Mouse (Mus musculus) embryonic facial prominence, embryonic 13.5 days (tissue): ENCODE results near the gene Hoxd12. TPM values are rescaled to one million over a fixed set of nuclear protein-coding genes. Genes with fewer than 3 reads are reported as not detected.

Experiments
- ATAC-seq: fragments of 200-750 bp; cut with Nextera tagmentation; 2 replicates; pipeline ENCODE4 v1.8.0; 2017; ENCODE audit warnings: low read depth; ENCODE audit not compliant: insufficient number of reproducible peaks, insufficient read depth, low FRiP score, low TSS enrichment
- H3K27ac ChIP-seq: fragments of 300-500 bp; sonication (generic); 2 replicates; pipeline ENCODE4 v1.5.1; 2015; ENCODE audit warnings: moderate library complexity, mild to moderate bottlenecking, inconsistent platforms
- H3K27me3 ChIP-seq: fragments of 300-500 bp; sonication (generic); 2 replicates; pipeline ENCODE4 v1.6.1; 2015; ENCODE audit warnings: mild to moderate bottlenecking, inconsistent platforms
- H3K36me3 ChIP-seq: fragments of 300-500 bp; sonication (generic); 2 replicates; pipeline ENCODE4 v1.6.1; 2015; ENCODE audit warnings: mild to moderate bottlenecking, inconsistent platforms
- H3K4me1 ChIP-seq: fragments of 300-500 bp; sonication (generic); 2 replicates; pipeline ENCODE4 v1.6.1; 2015; ENCODE audit warnings: inconsistent platforms
- H3K4me2 ChIP-seq: fragments of 300-500 bp; sonication (generic); 2 replicates; pipeline ENCODE4 v1.6.1; 2015; ENCODE audit warnings: moderate library complexity, mild to moderate bottlenecking, inconsistent platforms
- H3K4me3 ChIP-seq: fragments of 300-500 bp; sonication (generic); 2 replicates; pipeline ENCODE4 v1.5.1; 2015; ENCODE audit warnings: mild to moderate bottlenecking, inconsistent platforms
- H3K9ac ChIP-seq: fragments of 300-500 bp; sonication (generic); 2 replicates; pipeline ENCODE4 v1.6.1; 2015; ENCODE audit warnings: mild to moderate bottlenecking, inconsistent platforms
- H3K9me3 ChIP-seq: fragments of 300-500 bp; sonication (generic); 2 replicates; pipeline ENCODE4 v1.6.1; 2016; ENCODE audit warnings: inconsistent platforms
- WGBS: fragments of 180-500 bp; shearing (Covaris S2); methylation state at CpG from one replicate; pipeline ENCODE4 v1.1.7; 2015; ENCODE audit warnings: mixed read lengths; 5-methylcytosine and 5-hydroxymethylcytosine counted together
- polyA plus RNA-seq: library from polyadenylated mRNA; unstranded; fragments of >200 nt; fragmentation: Nextera tagmentation; extraction: Ambion mirVana; gene quantifications from 2 replicates; pipeline ENCODE4 v1.2.1, GENCODE M21; 2015

Gene Hoxd12
- polyA plus RNA-seq, 1 experiment from 2014 or later: not detected

DNA sequence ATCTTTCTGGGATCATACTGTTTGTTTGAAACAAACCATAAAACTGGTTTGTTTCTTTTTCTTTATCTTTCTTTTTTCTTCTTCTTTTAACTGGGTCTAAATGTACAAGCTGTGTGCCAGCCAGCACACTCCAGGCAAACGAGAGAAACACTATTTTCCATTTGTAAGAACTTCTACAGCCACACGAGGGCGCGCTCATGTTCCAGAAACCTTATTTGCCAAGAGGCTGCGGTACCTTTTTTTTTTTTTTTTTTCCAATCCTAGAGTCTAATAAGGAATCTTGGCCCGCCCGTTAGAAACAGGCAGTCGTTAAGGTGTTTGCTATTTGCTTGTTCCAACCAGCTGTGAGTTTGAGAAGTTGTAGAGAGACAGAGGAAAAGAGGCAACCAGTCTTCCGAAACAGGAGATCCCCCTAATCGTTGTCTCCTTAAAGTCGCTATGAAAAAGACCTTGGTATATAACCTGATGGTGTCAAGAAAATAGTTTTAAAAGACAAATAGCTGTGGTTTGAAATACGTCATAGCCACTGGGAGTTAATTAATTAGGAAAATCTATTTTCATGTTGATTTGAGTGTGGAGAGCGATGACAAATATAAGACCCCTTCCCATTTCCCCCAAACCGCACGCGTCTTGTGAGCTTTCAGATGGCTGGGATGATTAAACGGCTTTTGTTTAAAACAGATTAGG lies 11.6 kb downstream of the Hoxd12 start:
- WGBS: 4% methylated on average over 17 of the region's 17 CpGs
- peaks cover 94% of the 10 kb centered on the region for H3K27me3 ChIP-seq
- no peak overlapping the region for H3K4me3 ChIP-seq
- H3K27ac ChIP-seq: no peak overlapping the region
- no peaks in the 10 kb centered on the region for H3K9me3 ChIP-seq
- no peak overlapping the region for H3K4me2 ChIP-seq
- no peaks in the 10 kb centered on the region for H3K36me3 ChIP-seq
- peaks cover 15% of the 10 kb centered on the region for H3K4me1 ChIP-seq
- no peak overlapping the region for H3K9ac ChIP-seq
- no peak for ATAC-seq

- Histone ChIP-seq H3K9me3 (no peaks in the 10 kb centered on the region), H3K36me3 (no peaks in the 10 kb centered on the region), H3K9ac (no peak overlapping the region), H3K27me3 (peaks cover 94% of the 10 kb centered on the region), H3K4me1 (peaks cover 9% of the 10 kb centered on the region), H3K4me3 (no peak overlapping the region), H3K27ac (no peak overlapping the region), H3K4me2 (no peak overlapping the region)
- under 1% methylated on average over 27 of the region's 27 CpGs for WGBS
- ATAC-seq: no peak
Observed at GRCm38 (mm10) chr2:74686988-74687697, 12.3 kb downstream of the Hoxd12 start.

- no peak for ATAC-seq
- Histone ChIP-seq H3K27ac (no peak overlapping the region), H3K9me3 (no peaks in the 10 kb centered on the region), H3K9ac (no peak overlapping the region), H3K4me2 (no peak overlapping the region), H3K4me1 (peaks cover 2% of the 10 kb centered on the region), H3K4me3 (no peak overlapping the region), H3K36me3 (no peaks in the 10 kb centered on the region), H3K27me3 (peaks cover 94% of the 10 kb centered on the region)
- under 1% methylated on average over 31 of the region's 31 CpGs for WGBS
Observed at GRCm38 (mm10) chr2:74687698-74688555, 13.1 kb downstream of the Hoxd12 start.

DNA sequence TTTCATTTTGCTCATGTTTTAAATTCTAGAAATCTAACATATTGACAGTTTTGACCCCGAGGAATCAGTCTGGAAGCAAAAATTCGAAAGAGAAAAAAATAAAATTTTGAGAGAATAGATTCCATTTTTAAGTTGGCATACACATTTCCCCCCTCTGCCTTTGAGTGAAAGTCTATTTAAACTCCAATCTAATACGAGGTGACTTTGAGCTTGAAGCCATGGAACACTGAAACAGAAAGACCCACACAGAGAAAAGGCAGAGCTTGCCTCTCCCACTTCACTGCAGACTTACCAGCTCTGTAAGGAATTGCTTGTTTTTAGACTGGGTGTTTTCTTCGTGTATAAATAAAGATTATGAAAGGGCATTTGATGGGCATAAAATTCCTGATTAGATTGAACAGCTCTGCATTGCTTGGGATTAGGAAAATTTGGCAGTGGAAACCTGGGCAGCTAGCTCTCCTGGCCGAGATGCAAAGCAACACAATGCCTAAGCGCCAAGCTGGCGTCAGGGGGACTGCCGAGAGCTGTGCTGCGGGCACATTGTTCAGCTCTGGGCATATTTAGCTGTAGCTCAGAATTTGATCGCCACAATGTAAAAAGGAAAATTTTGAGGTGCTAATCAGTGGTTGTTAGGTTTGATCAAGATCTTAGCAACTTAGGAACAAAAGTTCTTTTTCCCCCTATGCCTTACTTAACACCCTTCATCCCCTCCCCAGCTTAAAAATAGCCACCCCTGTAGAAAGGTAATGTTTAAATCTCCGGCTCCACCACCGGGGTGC lies 14.2 kb downstream of the Hoxd12 start:
- Histone ChIP-seq H3K4me1 (no peaks in the 10 kb centered on the region; the same call in 1 of the 2 replicates), H3K36me3 (no peaks in the 10 kb centered on the region), H3K27ac (no peak overlapping the region), H3K4me2 (no peak overlapping the region), H3K9ac (no peak overlapping the region), H3K9me3 (no peaks in the 10 kb centered on the region), H3K27me3 (peaks cover 94% of the 10 kb centered on the region), H3K4me3 (no peak overlapping the region)
- no peak for ATAC-seq
- 4% methylated on average over 12 of the region's 12 CpGs for WGBS

DNA sequence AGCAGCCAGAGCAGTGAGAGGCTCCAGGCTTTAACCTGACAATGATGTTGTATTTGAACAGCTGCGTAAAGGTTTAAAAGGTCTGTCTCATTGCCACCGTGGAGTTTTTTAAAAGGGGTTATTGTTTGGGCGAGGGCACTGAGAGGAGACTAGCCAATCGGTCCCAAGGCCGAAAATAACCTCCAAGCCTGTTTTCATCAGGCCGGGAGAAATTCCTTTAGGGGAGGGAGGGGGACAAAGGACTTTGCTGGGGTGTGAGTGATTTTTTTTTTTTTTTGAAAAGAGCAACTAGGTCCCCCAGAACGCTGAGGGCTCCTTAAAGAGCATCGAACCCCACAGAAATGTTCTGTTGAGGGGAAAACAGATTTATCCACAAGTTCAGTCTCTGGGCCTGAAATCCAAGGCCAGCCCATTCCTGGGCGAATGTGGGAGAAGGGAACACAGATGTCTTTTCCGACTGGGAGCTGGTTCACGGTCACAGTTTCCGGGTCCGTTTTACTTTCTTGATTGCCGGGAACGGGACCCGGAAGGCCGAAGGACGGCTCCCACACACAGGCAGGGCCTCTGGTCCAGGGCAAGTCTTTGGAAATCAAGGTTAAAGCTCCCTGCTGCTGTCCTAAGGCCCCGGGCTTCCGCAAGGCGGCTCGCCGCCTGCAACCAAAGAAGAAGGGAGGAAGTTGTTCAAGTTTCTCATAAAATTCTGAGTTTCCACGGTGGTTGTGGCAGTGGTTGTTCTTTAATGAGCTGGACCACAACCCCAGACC lies 14.9 kb downstream of the Hoxd12 start:
- no peak overlapping the region for H3K4me2 ChIP-seq
- peaks cover 94% of the 10 kb centered on the region for H3K27me3 ChIP-seq
- no peaks in the 10 kb centered on the region; the same call in 1 of the 2 replicates for H3K4me1 ChIP-seq
- under 1% methylated on average over 24 of the region's 24 CpGs for WGBS
- no peaks in the 10 kb centered on the region for H3K36me3 ChIP-seq
- no peak overlapping the region for H3K9ac ChIP-seq
- no peaks in the 10 kb centered on the region for H3K9me3 ChIP-seq
- ATAC-seq: no peak
- H3K27ac ChIP-seq: no peak overlapping the region
- no peak overlapping the region for H3K4me3 ChIP-seq

DNA sequence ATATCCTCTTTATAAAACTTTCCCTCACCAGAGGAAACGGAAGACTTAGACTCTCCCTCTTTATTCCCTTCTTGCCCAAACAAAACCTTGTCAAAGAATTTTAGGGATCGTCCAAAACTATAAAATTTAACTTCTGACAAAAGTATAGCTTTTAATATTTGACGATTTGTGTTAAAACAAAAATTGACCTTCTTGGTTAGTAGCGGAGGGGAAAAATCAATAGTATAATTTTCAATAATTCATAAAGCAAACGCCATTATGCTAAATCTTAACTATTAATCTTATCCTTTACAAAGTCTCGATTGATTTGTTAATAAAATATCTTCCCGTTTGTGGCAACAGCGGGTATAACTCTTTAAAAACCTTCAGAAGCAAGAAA lies 15.5 kb downstream of the Hoxd12 start:
- H3K4me1 ChIP-seq: no peaks in the 10 kb centered on the region; the same call in 1 of the 2 replicates
- H3K9ac ChIP-seq: no peak overlapping the region
- ATAC-seq: no peak
- H3K36me3 ChIP-seq: no peaks in the 10 kb centered on the region
- WGBS: 9% methylated on average over 8 of the region's 8 CpGs
- no peaks in the 10 kb centered on the region for H3K9me3 ChIP-seq
- peaks cover 94% of the 10 kb centered on the region for H3K27me3 ChIP-seq
- H3K4me3 ChIP-seq: no peak overlapping the region
- H3K4me2 ChIP-seq: no peak overlapping the region
- no peak overlapping the region for H3K27ac ChIP-seq

DNA sequence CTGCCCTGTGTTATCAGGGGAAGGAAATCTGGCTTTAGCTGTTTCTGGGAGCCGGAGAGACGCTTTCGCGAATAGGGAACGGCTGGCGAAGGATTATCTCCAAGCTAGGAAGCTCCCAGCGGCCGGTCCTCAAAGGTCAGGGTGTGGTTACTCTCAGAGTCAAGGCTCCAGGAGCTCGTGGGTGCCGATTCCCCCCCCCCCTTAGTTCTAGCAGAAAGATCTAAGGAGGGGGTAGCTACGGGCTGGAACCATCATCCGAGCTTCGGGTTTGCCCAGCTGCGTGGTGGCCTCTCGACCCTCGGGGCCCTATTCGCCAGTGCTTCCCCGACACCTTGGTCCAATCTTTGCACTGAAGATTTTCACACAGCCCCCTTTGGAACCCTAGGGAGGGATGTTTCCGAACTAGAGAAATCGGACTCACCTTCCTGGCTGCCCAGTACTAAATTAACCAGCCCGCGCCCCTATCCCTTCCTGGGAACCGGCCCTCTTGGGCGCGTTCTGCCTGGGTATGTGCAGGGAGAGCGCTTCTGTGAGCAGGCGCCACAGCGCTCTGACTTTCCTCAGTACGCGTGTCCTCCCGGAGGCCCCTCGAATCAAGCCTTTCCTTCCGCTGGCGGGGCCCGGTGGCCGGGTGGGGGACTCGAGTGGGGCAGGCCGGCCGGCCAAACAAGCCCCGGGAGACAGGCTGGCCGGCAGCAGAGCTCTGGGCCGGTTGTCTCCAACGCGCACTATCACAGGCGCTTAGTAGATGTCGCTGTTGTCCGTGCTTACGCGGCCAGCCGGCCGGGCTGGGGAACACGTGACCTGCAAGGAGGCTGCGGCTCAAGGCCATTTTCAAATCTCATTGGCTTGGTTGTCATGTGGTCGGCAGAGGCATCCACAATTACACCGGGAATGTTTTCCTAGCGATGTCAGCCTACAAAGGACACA lies 16.5 kb downstream of the Hoxd12 start, which contains the start of gene Hoxd10:
Gene Hoxd10, plus strand, starts transcription at position 903 of the 930 bp plus-strand sequence.
- no peaks in the 10 kb centered on the region for H3K36me3 ChIP-seq
- H3K4me2 ChIP-seq: peak within 1 kb of the TSS; percentile 32
- no peak within 1 kb of the TSS for H3K9ac ChIP-seq
- under 1% methylated on average over 56 of the region's 56 CpGs for WGBS
- H3K27ac ChIP-seq: no peak within 1 kb of the TSS
- no peak for ATAC-seq
- H3K27me3 ChIP-seq: peaks cover 95% of the 10 kb centered on the region
- peak within 1 kb of the TSS; percentile 5; the same call in 1 of the 2 replicates for H3K4me3 ChIP-seq
- H3K4me1 ChIP-seq: no peaks in the 10 kb centered on the region; the same call in 1 of the 2 replicates
- H3K9me3 ChIP-seq: no peaks in the 10 kb centered on the region

DNA sequence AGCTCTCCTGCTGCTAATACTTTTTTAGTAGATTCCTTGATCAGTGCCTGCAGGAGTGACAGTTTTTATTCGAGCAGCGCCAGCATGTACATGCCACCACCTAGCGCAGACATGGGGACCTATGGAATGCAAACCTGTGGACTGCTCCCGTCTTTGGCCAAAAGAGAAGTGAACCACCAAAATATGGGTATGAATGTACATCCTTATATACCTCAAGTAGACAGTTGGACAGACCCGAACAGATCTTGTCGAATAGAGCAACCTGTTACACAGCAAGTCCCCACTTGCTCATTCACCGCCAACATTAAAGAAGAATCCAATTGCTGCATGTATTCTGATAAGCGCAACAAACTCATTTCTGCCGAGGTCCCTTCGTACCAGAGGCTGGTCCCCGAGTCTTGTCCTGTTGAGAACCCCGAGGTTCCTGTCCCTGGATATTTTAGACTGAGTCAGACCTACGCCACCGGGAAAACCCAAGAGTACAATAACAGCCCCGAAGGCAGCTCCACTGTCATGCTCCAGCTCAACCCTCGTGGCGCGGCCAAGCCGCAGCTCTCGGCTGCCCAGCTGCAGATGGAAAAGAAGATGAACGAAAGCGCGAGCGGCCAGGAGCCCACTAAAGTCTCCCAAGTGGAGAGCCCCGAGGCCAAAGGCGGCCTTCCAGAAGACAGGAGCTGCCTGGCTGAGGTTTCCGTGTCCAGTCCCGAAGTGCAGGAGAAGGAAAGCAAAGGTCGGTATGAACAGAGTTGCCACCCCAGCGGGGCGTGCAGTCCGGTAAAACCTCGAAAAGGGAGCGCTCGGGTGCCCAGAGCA lies 17.4 kb downstream of the Hoxd12 start:
- H3K27ac ChIP-seq: no peak overlapping the region
- WGBS: 4% methylated on average over 35 of the region's 35 CpGs
- peaks cover 95% of the 10 kb centered on the region for H3K27me3 ChIP-seq
- H3K4me3 ChIP-seq: no peak overlapping the region
- no peaks in the 10 kb centered on the region; the same call in 1 of the 2 replicates for H3K4me1 ChIP-seq
- no peaks in the 10 kb centered on the region for H3K9me3 ChIP-seq
- no peaks in the 10 kb centered on the region for H3K36me3 ChIP-seq
- no peak for ATAC-seq
- no peak overlapping the region for H3K4me2 ChIP-seq
- H3K9ac ChIP-seq: no peak overlapping the region

DNA sequence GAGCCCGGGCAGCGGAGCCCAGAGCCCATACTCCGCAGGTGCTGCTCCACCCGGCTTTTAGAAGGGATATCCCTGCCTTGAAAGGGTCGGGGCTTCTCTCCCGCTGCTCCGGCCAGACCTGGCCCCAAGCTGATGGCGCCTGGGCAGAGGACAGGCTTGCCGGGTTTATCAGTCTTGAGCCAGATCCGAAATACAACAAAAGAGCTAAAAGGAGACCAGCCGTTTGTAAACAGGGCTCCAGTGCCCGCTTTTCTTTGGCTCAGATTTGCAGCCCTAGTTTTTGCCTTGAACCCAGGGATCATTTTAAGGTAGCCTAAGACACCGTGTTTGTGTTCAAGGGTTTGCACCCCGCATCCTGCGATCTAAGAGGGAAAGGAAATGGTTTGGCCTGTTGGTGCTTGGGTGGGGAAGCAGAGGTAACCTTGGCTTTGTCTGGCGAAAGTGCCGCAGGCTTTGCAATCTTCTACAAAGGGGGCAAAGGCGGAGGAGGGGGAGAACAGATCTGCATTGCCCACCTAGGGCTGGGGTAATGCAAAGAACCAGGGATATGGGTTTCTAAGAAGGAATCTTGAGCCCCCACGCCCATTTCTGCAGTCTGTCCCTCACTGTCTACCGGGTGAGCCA lies 18.1 kb downstream of the Hoxd12 start:
- ATAC-seq: no peak
- Histone ChIP-seq H3K4me2 (no peak overlapping the region), H3K4me3 (no peak overlapping the region), H3K27me3 (peaks cover 95% of the 10 kb centered on the region), H3K9me3 (no peaks in the 10 kb centered on the region), H3K9ac (no peak overlapping the region), H3K36me3 (no peaks in the 10 kb centered on the region), H3K27ac (no peak overlapping the region), H3K4me1 (peaks cover 5% of the 10 kb centered on the region)
- WGBS: 2% methylated on average over 20 of the region's 20 CpGs
